Mouse (Mus musculus): ENCODE measurements at regions not wholly inside any gene's neighbourhood (a gene's known extent, or its start where the extent isn't known, plus 50 kb on each side); places are given as distances from the start of the nearest gene placed in this dataset.

GRCm38 (mm10) chr11:52558782-52559181, 162.6 kb downstream of the 9530068E07Rik start:
- DNase-seq (ENCODE audit: low spot score): no peak
- Histone ChIP-seq H3K4me2 (ENCODE audit: low read depth, low read length) (no peak overlapping the region), H3K4me3 (ENCODE audit: low read depth, low read length) (no peak overlapping the region), H3K9me3 (ENCODE audit: control insufficient read depth, low read length) (no peaks in the 10 kb centered on the region), H3K4me1 (ENCODE audit: control insufficient read depth, insufficient read depth, low read length) (no peaks in the 10 kb centered on the region), H3K27me3 (replicated peaks; ENCODE audit: control insufficient read depth, insufficient read depth, low read length) (no peaks in the 10 kb centered on the region), H3K36me3 (ENCODE audit: control insufficient read depth, insufficient read depth, low read length) (no peaks in the 10 kb centered on the region), H3K27ac (replicated peaks; ENCODE audit: low read depth, low read length) (no peak overlapping the region), H3K9ac (ENCODE audit: low read depth, low read length) (no peak overlapping the region)
- no peak for ATAC-seq (ENCODE audit: low read depth)
- WGBS: 68% methylated on average over 5 of the region's 5 CpGs

GRCm38 (mm10) chr11:52561281-52561680, 165.1 kb downstream of the 9530068E07Rik start:
- H3K4me1 ChIP-seq (ENCODE audit: control insufficient read depth, insufficient read depth, low read length): peaks cover 4% of the 10 kb centered on the region
- DNase-seq (ENCODE audit: low spot score): peak; percentile 84
- no peak overlapping the region for H3K27ac ChIP-seq (replicated peaks; ENCODE audit: low read depth, low read length)
- ATAC-seq (ENCODE audit: low read depth): peak; percentile 77
- H3K9ac ChIP-seq (ENCODE audit: low read depth, low read length): no peak overlapping the region
- no peaks in the 10 kb centered on the region for H3K27me3 ChIP-seq (replicated peaks; ENCODE audit: control insufficient read depth, insufficient read depth, low read length)
- 24% methylated on average over 7 of the region's 7 CpGs for WGBS
- no peak overlapping the region for H3K4me3 ChIP-seq (ENCODE audit: low read depth, low read length)
- H3K36me3 ChIP-seq (ENCODE audit: control insufficient read depth, insufficient read depth, low read length): no peaks in the 10 kb centered on the region
- no peak overlapping the region for H3K4me2 ChIP-seq (ENCODE audit: low read depth, low read length)
- H3K9me3 ChIP-seq (ENCODE audit: control insufficient read depth, low read length): no peaks in the 10 kb centered on the region

- Histone ChIP-seq H3K27me3 (replicated peaks; ENCODE audit: control insufficient read depth, insufficient read depth, low read length) (no peaks in the 10 kb centered on the region), H3K4me3 (ENCODE audit: low read depth, low read length) (no peak overlapping the region), H3K4me2 (ENCODE audit: low read depth, low read length) (no peak overlapping the region), H3K9ac (ENCODE audit: low read depth, low read length) (no peak overlapping the region), H3K9me3 (ENCODE audit: control insufficient read depth, low read length) (no peaks in the 10 kb centered on the region), H3K27ac (replicated peaks; ENCODE audit: low read depth, low read length) (no peak overlapping the region), H3K4me1 (ENCODE audit: control insufficient read depth, insufficient read depth, low read length) (peaks cover 11% of the 10 kb centered on the region), H3K36me3 (ENCODE audit: control insufficient read depth, insufficient read depth, low read length) (no peaks in the 10 kb centered on the region)
- peak; percentile 73 for ATAC-seq (ENCODE audit: low read depth)
- WGBS: 0% methylated on average over 1 of the region's 1 CpGs
- peak; percentile 72 for DNase-seq (ENCODE audit: low spot score)
These were observed 169.2 kb downstream of the 9530068E07Rik start for GRCm38 (mm10) chr11:52565457-52565856.

- WGBS: 63% methylated on average over 9 of the region's 9 CpGs
- H3K27ac ChIP-seq (replicated peaks; ENCODE audit: low read depth, low read length): no peak overlapping the region
- ATAC-seq (ENCODE audit: low read depth): no peak
These were observed 169.8 kb downstream of the 9530068E07Rik start for GRCm38 (mm10) chr11:52566026-52566425.

GRCm38 (mm10) chr11:52567945-52568687, 171.9 kb downstream of the 9530068E07Rik start:
- DNase-seq (ENCODE audit: low spot score) (no peak), ATAC-seq (ENCODE audit: low read depth) (no peak)
- Histone ChIP-seq H3K4me2 (ENCODE audit: low read depth, low read length) (no peak overlapping the region), H3K9ac (ENCODE audit: low read depth, low read length) (no peak overlapping the region), H3K27ac (replicated peaks; ENCODE audit: low read depth, low read length) (no peak overlapping the region), H3K4me3 (ENCODE audit: low read depth, low read length) (no peak overlapping the region), H3K9me3 (ENCODE audit: control insufficient read depth, low read length) (no peaks in the 10 kb centered on the region), H3K27me3 (replicated peaks; ENCODE audit: control insufficient read depth, insufficient read depth, low read length) (no peaks in the 10 kb centered on the region), H3K4me1 (ENCODE audit: control insufficient read depth, insufficient read depth, low read length) (peaks cover 18% of the 10 kb centered on the region), H3K36me3 (ENCODE audit: control insufficient read depth, insufficient read depth, low read length) (no peaks in the 10 kb centered on the region)
- WGBS: 47% methylated on average over 13 of the region's 13 CpGs

More at GRCm38 (mm10) chr11:52566026-52566425, 169.8 kb downstream of the 9530068E07Rik start:
- Histone ChIP-seq H3K4me1 (ENCODE audit: control insufficient read depth, insufficient read depth, low read length) (peaks cover 11% of the 10 kb centered on the region), H3K9me3 (ENCODE audit: control insufficient read depth, low read length) (no peaks in the 10 kb centered on the region), H3K4me3 (ENCODE audit: low read depth, low read length) (no peak overlapping the region), H3K27me3 (replicated peaks; ENCODE audit: control insufficient read depth, insufficient read depth, low read length) (no peaks in the 10 kb centered on the region), H3K9ac (ENCODE audit: low read depth, low read length) (no peak overlapping the region), H3K4me2 (ENCODE audit: low read depth, low read length) (no peak overlapping the region), H3K36me3 (ENCODE audit: control insufficient read depth, insufficient read depth, low read length) (no peaks in the 10 kb centered on the region)
- no peak for DNase-seq (ENCODE audit: low spot score)

- Histone ChIP-seq H3K4me3 (ENCODE audit: low read depth, low read length) (no peak overlapping the region), H3K27ac (replicated peaks; ENCODE audit: low read depth, low read length) (no peak overlapping the region), H3K27me3 (replicated peaks; ENCODE audit: control insufficient read depth, insufficient read depth, low read length) (no peaks in the 10 kb centered on the region), H3K9me3 (ENCODE audit: control insufficient read depth, low read length) (no peaks in the 10 kb centered on the region), H3K4me2 (ENCODE audit: low read depth, low read length) (no peak overlapping the region), H3K36me3 (ENCODE audit: control insufficient read depth, insufficient read depth, low read length) (no peaks in the 10 kb centered on the region), H3K4me1 (ENCODE audit: control insufficient read depth, insufficient read depth, low read length) (peaks cover 18% of the 10 kb centered on the region), H3K9ac (ENCODE audit: low read depth, low read length) (no peak overlapping the region)
- WGBS: 48% methylated on average over 1 of the region's 1 CpGs
- no peak for ATAC-seq (ENCODE audit: low read depth)
- DNase-seq (ENCODE audit: low spot score): no peak
These were observed 172.6 kb downstream of the 9530068E07Rik start for GRCm38 (mm10) chr11:52568794-52569193.

- H3K27ac ChIP-seq (replicated peaks; ENCODE audit: low read depth, low read length): no peak overlapping the region
- no peak overlapping the region for H3K9ac ChIP-seq (ENCODE audit: low read depth, low read length)
- ATAC-seq (ENCODE audit: low read depth) (no peak), DNase-seq (ENCODE audit: low spot score) (no peak)
- H3K36me3 ChIP-seq (ENCODE audit: control insufficient read depth, insufficient read depth, low read length): no peaks in the 10 kb centered on the region
- no peaks in the 10 kb centered on the region for H3K27me3 ChIP-seq (replicated peaks; ENCODE audit: control insufficient read depth, insufficient read depth, low read length)
- H3K4me2 ChIP-seq (ENCODE audit: low read depth, low read length): no peak overlapping the region
- 75% methylated on average over 10 of the region's 10 CpGs for WGBS
- H3K9me3 ChIP-seq (ENCODE audit: control insufficient read depth, low read length): no peaks in the 10 kb centered on the region
- H3K4me1 ChIP-seq (ENCODE audit: control insufficient read depth, insufficient read depth, low read length): peaks cover 18% of the 10 kb centered on the region
- H3K4me3 ChIP-seq (ENCODE audit: low read depth, low read length): no peak overlapping the region
These were observed 173.5 kb downstream of the 9530068E07Rik start for GRCm38 (mm10) chr11:52569759-52570158.

- WGBS: 36% methylated on average over 9 of the region's 9 CpGs
- Histone ChIP-seq H3K4me2 (ENCODE audit: low read depth, low read length) (no peak overlapping the region), H3K9me3 (ENCODE audit: control insufficient read depth, low read length) (no peaks in the 10 kb centered on the region), H3K4me1 (ENCODE audit: control insufficient read depth, insufficient read depth, low read length) (no peaks in the 10 kb centered on the region), H3K9ac (ENCODE audit: low read depth, low read length) (no peak overlapping the region), H3K36me3 (ENCODE audit: control insufficient read depth, insufficient read depth, low read length) (no peaks in the 10 kb centered on the region), H3K4me3 (ENCODE audit: low read depth, low read length) (no peak overlapping the region), H3K27ac (replicated peaks; ENCODE audit: low read depth, low read length) (no peak overlapping the region), H3K27me3 (replicated peaks; ENCODE audit: control insufficient read depth, insufficient read depth, low read length) (no peaks in the 10 kb centered on the region)
- ATAC-seq (ENCODE audit: low read depth) (no peak), DNase-seq (ENCODE audit: low spot score) (no peak)
These were observed 182.2 kb downstream of the 9530068E07Rik start for GRCm38 (mm10) chr11:52578471-52578870.

GRCm38 (mm10) chr11:52579764-52580377, 183.6 kb downstream of the 9530068E07Rik start:
- 85% methylated on average over 13 of the region's 13 CpGs for WGBS
- H3K27ac ChIP-seq (replicated peaks; ENCODE audit: low read depth, low read length): no peak overlapping the region
- ATAC-seq (ENCODE audit: low read depth): no peak

More at GRCm38 (mm10) chr11:52579764-52580377, 183.6 kb downstream of the 9530068E07Rik start:
- DNase-seq (ENCODE audit: low spot score): no peak
- Histone ChIP-seq H3K36me3 (ENCODE audit: control insufficient read depth, insufficient read depth, low read length) (no peaks in the 10 kb centered on the region), H3K9me3 (ENCODE audit: control insufficient read depth, low read length) (no peaks in the 10 kb centered on the region), H3K9ac (ENCODE audit: low read depth, low read length) (no peak overlapping the region), H3K27me3 (replicated peaks; ENCODE audit: control insufficient read depth, insufficient read depth, low read length) (no peaks in the 10 kb centered on the region), H3K4me1 (ENCODE audit: control insufficient read depth, insufficient read depth, low read length) (no peaks in the 10 kb centered on the region), H3K4me2 (ENCODE audit: low read depth, low read length) (no peak overlapping the region), H3K4me3 (ENCODE audit: low read depth, low read length) (no peak overlapping the region)
